Mouse (Mus musculus): Measurements from ENCODE around the gene Ano1.

- no peak for TF ChIP-seq EP300 (IDR thresholded peaks at IDR 0.05; ENCODE audit: low read depth)
- TF ChIP-seq CTCF (IDR thresholded peaks at IDR 0.05; ENCODE audit: low read depth), result no peak
These were observed 34.0 kb downstream of the Ano1 start for GRCm38 (mm10) chr7:144717736-144718135.

All from liver, embryonic 14.5 days (tissue).